Mouse (Mus musculus): ENCODE measurements around the gene Bmp10.
"Not testable (repeated sequence)": the region's sequence is repeated elsewhere in the genome, so short reads cannot be mapped to it uniquely, and the experiment has no call there.

Bmp10 gene

DNA sequence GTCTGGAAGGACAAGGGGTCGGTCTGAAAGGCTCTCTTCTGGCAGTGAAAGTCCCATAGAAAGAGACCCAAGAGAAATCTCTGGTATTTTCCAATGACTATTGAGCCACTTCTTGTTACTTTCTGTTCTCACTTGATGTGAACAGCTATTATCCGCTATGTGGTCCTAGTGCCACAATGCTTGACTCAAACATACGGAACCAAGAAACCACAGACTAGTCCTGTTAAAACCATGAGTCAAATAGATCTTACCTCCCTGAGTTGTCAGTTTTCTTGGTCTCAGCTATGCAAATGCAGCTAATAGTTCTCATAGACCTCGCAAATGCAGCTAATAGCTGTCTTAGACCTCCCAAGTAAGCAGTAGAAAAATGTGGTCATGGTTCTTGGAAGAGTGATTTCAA, 18.4 kb downstream of the Bmp10 start:
- no peak for DNase-seq (ENCODE audit: low spot score)

GRCm38 (mm10) chr6:87449534-87449933, 20.7 kb downstream of the Bmp10 start:
- no peak for DNase-seq (ENCODE audit: low spot score)

DNA sequence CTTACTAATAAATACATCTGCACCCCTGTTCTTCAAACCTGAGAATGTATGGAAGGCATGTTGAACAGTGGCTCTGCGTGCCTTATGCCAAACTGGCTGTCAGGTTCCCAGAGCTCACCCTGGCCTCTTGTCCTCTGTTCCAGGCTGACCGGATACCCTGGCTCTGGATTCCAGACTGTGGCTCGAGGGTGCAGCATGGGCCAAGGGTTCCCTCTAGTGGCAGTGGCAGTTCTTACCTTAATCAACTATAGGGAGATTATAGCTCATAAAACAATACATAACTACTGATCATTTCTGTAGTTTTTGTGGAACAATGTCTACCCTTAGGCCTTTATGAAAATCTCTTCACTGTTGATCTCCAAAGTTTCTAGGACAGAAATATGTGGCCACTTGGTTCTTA, 22.2 kb downstream of the Bmp10 start:
- DNase-seq (ENCODE audit: low spot score): peak; percentile 35

DNA sequence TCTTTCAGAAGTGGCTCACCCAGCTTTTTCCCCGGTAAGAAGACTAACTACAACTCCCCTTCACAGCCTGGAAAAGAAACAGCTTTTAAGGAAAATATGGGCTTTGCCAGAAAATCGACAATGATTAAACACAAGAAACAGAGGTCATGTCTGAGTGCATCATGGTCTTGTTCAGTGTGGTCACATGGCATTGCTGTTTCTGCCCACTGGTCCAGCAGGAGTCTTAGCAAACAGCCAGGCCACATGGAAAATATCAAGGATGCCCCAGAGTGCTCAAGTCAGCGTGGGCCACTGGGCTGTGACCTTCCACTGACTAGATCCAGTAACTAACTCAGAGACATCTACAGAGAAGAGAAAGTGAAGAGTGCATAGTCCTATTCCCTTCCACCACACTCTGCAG, 23.0 kb downstream of the Bmp10 start:
- no peak for DNase-seq (ENCODE audit: low spot score)

GRCm38 (mm10) chr6:87455507-87455906, 26.7 kb downstream of the Bmp10 start:
- no peak for DNase-seq (ENCODE audit: low spot score)

DNA sequence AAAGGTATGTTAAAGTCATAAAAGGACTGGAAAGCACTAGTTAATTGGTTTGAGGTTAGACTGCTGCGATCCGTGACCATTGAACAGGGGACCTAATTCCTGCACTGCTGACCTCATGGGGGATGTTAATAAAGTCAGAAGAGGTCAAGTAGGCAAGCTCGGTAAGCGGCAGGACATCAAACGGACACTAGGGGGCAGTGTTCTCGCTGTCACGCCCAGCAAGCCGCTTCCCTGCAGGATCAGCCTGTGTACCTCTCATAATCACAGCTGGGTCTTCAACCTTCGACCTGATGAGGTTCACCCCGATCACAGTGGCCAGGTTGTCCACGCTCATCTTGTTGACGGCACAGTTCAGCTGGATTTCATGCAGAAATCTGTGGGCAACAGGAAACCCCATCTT, 37.4 kb downstream of the Bmp10 start:
- DNase-seq (ENCODE audit: low spot score): peak; percentile 59

- DNase-seq (ENCODE audit: low spot score): no peak
Measured at GRCm38 (mm10) chr6:87467373-87467772, 38.6 kb downstream of the Bmp10 start.

GRCm38 (mm10) chr6:87468372-87468771, 39.6 kb downstream of the Bmp10 start:
- DNase-seq (ENCODE audit: low spot score): no peak

DNA sequence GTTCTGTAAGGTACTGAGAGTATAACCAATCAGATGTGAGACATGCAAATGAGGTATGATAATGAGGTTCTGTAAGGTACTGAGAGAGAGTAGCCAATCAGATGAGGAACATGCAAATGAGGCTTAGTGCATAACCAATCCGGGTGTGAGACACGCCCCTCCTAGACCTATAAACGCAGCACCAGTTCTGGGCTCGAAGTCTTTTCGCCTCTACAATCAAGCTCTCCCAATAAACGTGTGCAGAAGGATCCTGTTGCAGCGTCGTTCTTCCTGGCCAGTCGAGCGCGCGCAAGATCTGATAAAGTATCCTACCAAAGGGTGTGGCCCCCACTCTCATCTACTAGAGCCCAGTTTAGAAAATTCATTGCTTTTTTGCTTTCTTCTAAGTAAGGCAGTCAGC, 41.3 kb downstream of the Bmp10 start:
- not testable (repeated sequence) for DNase-seq (ENCODE audit: low spot score)

- no peak for DNase-seq (ENCODE audit: low spot score)
Measured at GRCm38 (mm10) chr6:87475223-87475622, 46.4 kb downstream of the Bmp10 start.

- DNase-seq (ENCODE audit: low spot score): no peak
Measured at GRCm38 (mm10) chr6:87478847-87479246, 50.1 kb downstream of the Bmp10 start.

GRCm38 (mm10) chr6:87479291-87479999, 50.7 kb downstream of the Bmp10 start:
- DNase-seq (ENCODE audit: low spot score): no peak

- no peak for DNase-seq (ENCODE audit: low spot score)
Measured at GRCm38 (mm10) chr6:87483224-87483899, 54.6 kb downstream of the Bmp10 start.

- no peak for DNase-seq (ENCODE audit: low spot score)
Measured at GRCm38 (mm10) chr6:87483900-87484289, 55.1 kb downstream of the Bmp10 start.

DNA sequence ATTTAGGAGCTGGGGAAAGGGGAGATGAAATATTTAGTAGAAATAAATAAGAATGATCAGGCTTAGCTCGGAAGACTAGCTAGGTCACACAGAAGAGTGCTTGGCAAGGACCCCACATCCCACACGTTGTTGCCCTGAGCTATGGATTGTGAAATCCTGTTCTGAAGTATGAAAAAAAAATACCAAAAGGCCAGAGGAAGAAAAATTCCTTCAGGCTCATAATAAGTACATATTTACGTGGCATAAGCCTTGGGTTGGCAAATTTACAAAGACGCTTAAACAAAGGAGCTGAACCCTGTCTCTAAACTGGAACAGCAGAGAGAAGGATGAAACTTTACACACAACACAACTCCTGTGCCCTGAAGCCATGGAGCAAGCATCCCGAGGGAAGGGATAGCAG, 56.0 kb downstream of the Bmp10 start:
- no peak for DNase-seq (ENCODE audit: low spot score)

Data from ovary, postnatal 36 days (tissue).